Mouse (Mus musculus): Measurements from ENCODE around the gene Dysf. TPM values are rescaled to one million over a fixed set of nuclear protein-coding genes. Genes with fewer than 3 reads are reported as not detected.
A peak's percentile ranks its signal among the peaks of the same experiment; 100 is the strongest.
"Not testable (repeated sequence)": the region's sequence is repeated elsewhere in the genome, so short reads cannot be mapped to it uniquely, and the experiment has no call there.

Gene Dysf
- polyA plus RNA-seq, 1 experiment from 2014 or later = 2.8 TPM

- Histone ChIP-seq H3K27me3 (ENCODE audit: control insufficient read depth, insufficient read depth, low read depth, low read length) (peaks cover 16% of the 10 kb centered on the region), H3K36me3 (ENCODE audit: control insufficient read depth, insufficient read depth) (no peaks in the 10 kb centered on the region), H3K9ac (ENCODE audit: low read depth, low read length) (no peak overlapping the region), H3K27ac (ENCODE audit: low read length) (no peak overlapping the region), H3K9me3 (replicated peaks; ENCODE audit: control insufficient read depth, low read length) (no peaks in the 10 kb centered on the region), H3K4me3 (ENCODE audit: low read depth, low read length) (no peak overlapping the region), H3K4me2 (ENCODE audit: low read depth, low read length) (no peak overlapping the region), H3K4me1 (ENCODE audit: control insufficient read depth, low read depth, low read length) (no peaks in the 10 kb centered on the region)
- WGBS (ENCODE audit: insufficient replicate concordance) = 69% methylated on average over 7 of the region's 7 CpGs
- no peak for ATAC-seq (ENCODE audit: low read depth)
Measured at GRCm38 (mm10) chr6:84016851-84017250, 8.5 kb downstream of the Dysf start.

DNA sequence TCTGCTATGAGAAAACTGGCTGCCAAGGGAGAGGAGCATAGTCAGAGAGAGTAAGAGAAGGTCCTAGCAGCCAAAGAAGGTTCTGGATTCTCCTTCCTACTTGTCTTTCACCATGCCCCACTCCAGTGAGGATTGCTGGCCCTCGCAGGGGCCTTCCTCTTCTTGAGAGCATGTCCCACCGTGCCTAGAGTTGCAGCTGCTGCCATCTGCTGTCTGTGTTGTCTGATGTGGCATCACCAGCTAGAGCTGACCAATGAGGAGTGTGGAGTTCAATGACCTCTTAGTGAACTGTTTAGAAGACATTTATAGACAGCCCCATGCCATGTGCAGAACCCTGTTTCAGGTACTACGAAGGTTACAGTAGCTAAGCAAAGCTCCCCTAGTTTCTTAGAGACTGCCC lies 9.0 kb downstream of the Dysf start:
- Histone ChIP-seq H3K4me3 (ENCODE audit: low read depth, low read length) (no peak overlapping the region), H3K9ac (ENCODE audit: low read depth, low read length) (no peak overlapping the region), H3K27ac (ENCODE audit: low read length) (no peak overlapping the region), H3K4me1 (ENCODE audit: control insufficient read depth, low read depth, low read length) (no peaks in the 10 kb centered on the region), H3K36me3 (ENCODE audit: control insufficient read depth, insufficient read depth) (no peaks in the 10 kb centered on the region), H3K4me2 (ENCODE audit: low read depth, low read length) (no peak overlapping the region), H3K27me3 (ENCODE audit: control insufficient read depth, insufficient read depth, low read depth, low read length) (peaks cover 16% of the 10 kb centered on the region), H3K9me3 (replicated peaks; ENCODE audit: control insufficient read depth, low read length) (no peaks in the 10 kb centered on the region)
- WGBS (ENCODE audit: insufficient replicate concordance) = 27% methylated on average over 3 of the region's 3 CpGs
- ATAC-seq (ENCODE audit: low read depth) = no peak

- ATAC-seq (ENCODE audit: low read depth) = 0 out of 2 replicates have a peak, but pooled peaks have one; percentile 24
- no peaks in the 10 kb centered on the region for H3K36me3 ChIP-seq (ENCODE audit: control insufficient read depth, insufficient read depth)
- no peaks in the 10 kb centered on the region for H3K4me1 ChIP-seq (ENCODE audit: control insufficient read depth, low read depth, low read length)
- no peaks in the 10 kb centered on the region for H3K9me3 ChIP-seq (replicated peaks; ENCODE audit: control insufficient read depth, low read length)
- WGBS (ENCODE audit: insufficient replicate concordance) = 6% methylated on average over 28 of the region's 28 CpGs
- H3K4me2 ChIP-seq (ENCODE audit: low read depth, low read length) = peak overlapping the region; percentile 22; the same call in 1 of the 2 replicates
- no peak overlapping the region for H3K27ac ChIP-seq (ENCODE audit: low read length)
- no peak overlapping the region for H3K9ac ChIP-seq (ENCODE audit: low read depth, low read length)
- peak overlapping the region; percentile 30 for H3K4me3 ChIP-seq (ENCODE audit: low read depth, low read length)
- H3K27me3 ChIP-seq (ENCODE audit: control insufficient read depth, insufficient read depth, low read depth, low read length) = peaks cover 16% of the 10 kb centered on the region
Measured at GRCm38 (mm10) chr6:84018906-84019550, 10.6 kb downstream of the Dysf start.

- Histone ChIP-seq H3K9ac (ENCODE audit: low read depth, low read length) (no peak overlapping the region), H3K27me3 (ENCODE audit: control insufficient read depth, insufficient read depth, low read depth, low read length) (peaks cover 16% of the 10 kb centered on the region), H3K4me2 (ENCODE audit: low read depth, low read length) (no peak overlapping the region), H3K4me3 (ENCODE audit: low read depth, low read length) (no peak overlapping the region), H3K4me1 (ENCODE audit: control insufficient read depth, low read depth, low read length) (no peaks in the 10 kb centered on the region), H3K9me3 (replicated peaks; ENCODE audit: control insufficient read depth, low read length) (no peaks in the 10 kb centered on the region), H3K36me3 (ENCODE audit: control insufficient read depth, insufficient read depth) (no peaks in the 10 kb centered on the region), H3K27ac (ENCODE audit: low read length) (no peak overlapping the region)
- 8% methylated on average over 4 of the region's 4 CpGs for WGBS (ENCODE audit: insufficient replicate concordance)
- ATAC-seq (ENCODE audit: low read depth) = peak; percentile 45
Measured at GRCm38 (mm10) chr6:84020002-84020401, 11.6 kb downstream of the Dysf start.

DNA sequence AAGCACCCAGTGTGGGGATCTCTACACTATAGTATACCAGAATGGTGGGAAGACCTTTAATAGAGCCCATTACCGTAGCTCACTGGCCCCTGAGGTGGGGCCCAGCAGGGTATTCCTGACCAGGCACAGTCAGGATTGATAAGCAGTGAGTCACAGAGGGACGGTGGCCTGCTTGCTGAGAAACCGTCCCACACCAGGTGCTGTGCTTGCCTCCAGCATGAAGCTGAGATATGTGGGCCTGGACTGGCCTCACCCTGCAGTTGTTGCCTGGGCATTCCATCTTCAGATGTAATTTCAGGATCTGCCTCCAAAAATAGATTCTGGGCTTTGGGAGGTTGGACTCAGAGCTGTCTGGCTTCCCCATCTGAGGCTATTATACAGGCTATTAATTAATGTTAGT lies 13.6 kb downstream of the Dysf start:
- H3K4me3 ChIP-seq (ENCODE audit: low read depth, low read length) = no peak overlapping the region
- no peak overlapping the region for H3K4me2 ChIP-seq (ENCODE audit: low read depth, low read length)
- no peak overlapping the region for H3K27ac ChIP-seq (ENCODE audit: low read length)
- no peaks in the 10 kb centered on the region for H3K4me1 ChIP-seq (ENCODE audit: control insufficient read depth, low read depth, low read length)
- H3K9me3 ChIP-seq (replicated peaks; ENCODE audit: control insufficient read depth, low read length) = no peaks in the 10 kb centered on the region
- H3K9ac ChIP-seq (ENCODE audit: low read depth, low read length) = no peak overlapping the region
- 60% methylated on average over 3 of the region's 3 CpGs for WGBS (ENCODE audit: insufficient replicate concordance)
- ATAC-seq (ENCODE audit: low read depth) = no peak
- peaks cover 16% of the 10 kb centered on the region for H3K27me3 ChIP-seq (ENCODE audit: control insufficient read depth, insufficient read depth, low read depth, low read length)
- H3K36me3 ChIP-seq (ENCODE audit: control insufficient read depth, insufficient read depth) = no peaks in the 10 kb centered on the region

DNA sequence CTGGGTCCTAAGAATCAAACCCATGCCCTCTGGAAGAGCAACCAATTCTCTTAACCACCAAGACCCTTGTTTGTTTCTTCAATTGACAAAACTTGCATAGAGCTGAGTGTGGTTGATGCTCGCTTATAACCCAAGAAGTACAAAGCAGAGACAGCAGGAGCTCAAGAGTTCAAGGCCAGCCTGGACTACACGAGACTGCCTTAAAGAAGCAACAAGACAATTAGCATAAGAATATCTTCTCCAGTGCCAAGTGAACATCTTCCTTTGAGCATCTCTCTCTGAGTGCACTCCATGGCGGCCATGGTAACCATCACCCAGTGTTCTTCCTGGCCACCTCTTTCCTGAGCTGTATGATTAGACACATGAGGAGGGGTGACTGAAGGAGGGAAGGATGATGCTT lies 17.2 kb downstream of the Dysf start:
- Histone ChIP-seq H3K4me1 (ENCODE audit: control insufficient read depth, low read depth, low read length) (no peaks in the 10 kb centered on the region), H3K9ac (ENCODE audit: low read depth, low read length) (no peak overlapping the region), H3K4me2 (ENCODE audit: low read depth, low read length) (no peak overlapping the region), H3K9me3 (replicated peaks; ENCODE audit: control insufficient read depth, low read length) (no peaks in the 10 kb centered on the region), H3K27me3 (ENCODE audit: control insufficient read depth, insufficient read depth, low read depth, low read length) (peaks cover 4% of the 10 kb centered on the region; the same call in 1 of the 2 replicates), H3K4me3 (ENCODE audit: low read depth, low read length) (no peak overlapping the region), H3K36me3 (ENCODE audit: control insufficient read depth, insufficient read depth) (no peaks in the 10 kb centered on the region), H3K27ac (ENCODE audit: low read length) (no peak overlapping the region)
- ATAC-seq (ENCODE audit: low read depth) = no peak
- 52% methylated on average over 3 of the region's 3 CpGs for WGBS (ENCODE audit: insufficient replicate concordance)

DNA sequence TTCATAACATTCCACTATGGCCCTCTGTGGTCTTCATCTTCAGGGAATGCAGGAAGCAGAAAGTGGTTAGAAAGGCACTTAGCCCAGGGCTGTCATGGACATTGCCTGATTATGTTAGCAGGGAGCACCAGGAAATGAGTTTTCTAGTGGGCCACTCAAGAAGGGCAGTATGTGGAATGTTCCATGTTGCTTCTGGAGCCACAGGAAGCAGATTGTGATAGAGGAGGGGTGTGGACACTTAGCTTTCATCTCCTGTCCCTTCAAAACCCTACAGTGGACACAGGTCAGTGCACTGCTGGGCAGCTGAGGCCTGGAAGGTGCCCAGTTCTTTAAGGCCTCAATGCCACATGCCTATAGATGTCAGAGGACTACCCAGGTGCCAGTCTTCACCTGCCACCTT lies 20.4 kb downstream of the Dysf start:
- H3K36me3 ChIP-seq (ENCODE audit: control insufficient read depth, insufficient read depth) = no peaks in the 10 kb centered on the region
- no peaks in the 10 kb centered on the region for H3K27me3 ChIP-seq (ENCODE audit: control insufficient read depth, insufficient read depth, low read depth, low read length)
- H3K4me2 ChIP-seq (ENCODE audit: low read depth, low read length) = no peak overlapping the region
- no peak overlapping the region for H3K4me3 ChIP-seq (ENCODE audit: low read depth, low read length)
- no peaks in the 10 kb centered on the region for H3K9me3 ChIP-seq (replicated peaks; ENCODE audit: control insufficient read depth, low read length)
- H3K9ac ChIP-seq (ENCODE audit: low read depth, low read length) = no peak overlapping the region
- H3K4me1 ChIP-seq (ENCODE audit: control insufficient read depth, low read depth, low read length) = no peaks in the 10 kb centered on the region
- no peak overlapping the region for H3K27ac ChIP-seq (ENCODE audit: low read length)
- ATAC-seq (ENCODE audit: low read depth) = no peak

GRCm38 (mm10) chr6:84029775-84030174 lies 21.4 kb downstream of the Dysf start:
- H3K9me3 ChIP-seq (replicated peaks; ENCODE audit: control insufficient read depth, low read length) = no peaks in the 10 kb centered on the region
- H3K36me3 ChIP-seq (ENCODE audit: control insufficient read depth, insufficient read depth) = no peaks in the 10 kb centered on the region
- 69% methylated on average over 7 of the region's 7 CpGs for WGBS (ENCODE audit: insufficient replicate concordance)
- no peak for ATAC-seq (ENCODE audit: low read depth)
- H3K4me2 ChIP-seq (ENCODE audit: low read depth, low read length) = no peak overlapping the region
- no peak overlapping the region for H3K9ac ChIP-seq (ENCODE audit: low read depth, low read length)
- no peaks in the 10 kb centered on the region for H3K4me1 ChIP-seq (ENCODE audit: control insufficient read depth, low read depth, low read length)
- H3K27ac ChIP-seq (ENCODE audit: low read length) = no peak overlapping the region
- H3K4me3 ChIP-seq (ENCODE audit: low read depth, low read length) = no peak overlapping the region
- no peaks in the 10 kb centered on the region for H3K27me3 ChIP-seq (ENCODE audit: control insufficient read depth, insufficient read depth, low read depth, low read length)

DNA sequence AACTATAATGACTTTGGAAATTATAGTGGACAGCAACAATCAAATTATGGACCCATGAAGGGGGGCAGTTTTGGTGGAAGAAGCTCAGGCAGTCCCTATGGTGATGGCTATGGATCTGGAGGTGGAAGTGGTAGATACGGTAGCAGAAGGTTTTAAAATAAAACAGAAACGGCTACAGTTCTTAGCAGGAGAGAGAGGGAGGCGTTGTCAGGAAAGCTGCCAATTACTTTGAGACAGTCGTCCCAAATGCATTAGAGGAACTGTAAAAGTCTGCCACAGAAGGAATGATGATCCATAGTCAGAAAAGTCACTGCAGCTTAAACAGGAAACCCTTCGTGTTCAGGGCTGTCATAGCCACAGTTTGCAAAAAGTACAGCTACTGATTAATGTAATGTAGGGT lies 24.1 kb downstream of the Dysf start:
- WGBS (ENCODE audit: insufficient replicate concordance) = 45% methylated on average over 5 of the region's 5 CpGs
- ATAC-seq (ENCODE audit: low read depth); H3K4me1 ChIP-seq (ENCODE audit: control insufficient read depth, low read depth, low read length); H3K27me3 ChIP-seq (ENCODE audit: control insufficient read depth, insufficient read depth, low read depth, low read length); H3K4me2 ChIP-seq (ENCODE audit: low read depth, low read length); H3K36me3 ChIP-seq (ENCODE audit: control insufficient read depth, insufficient read depth); H3K27ac ChIP-seq (ENCODE audit: low read length); H3K9ac ChIP-seq (ENCODE audit: low read depth, low read length); H3K9me3 ChIP-seq (replicated peaks; ENCODE audit: control insufficient read depth, low read length); H3K4me3 ChIP-seq (ENCODE audit: low read depth, low read length): not testable (repeated sequence)
